Mouse (Mus musculus) heart, postnatal 0 days (tissue): ENCODE results near the gene Vwa8. TPM values are rescaled to one million over a fixed set of nuclear protein-coding genes. Genes with fewer than 3 reads are reported as not detected.

Experiments
- ATAC-seq: fragments of 200-750 bp; cut with Nextera tagmentation; 2 replicates; pipeline ENCODE4 v1.8.0; 2017; ENCODE audit warnings: low read depth, moderate number of reproducible peaks, moderate library complexity; ENCODE audit not compliant: insufficient read depth
- DNase-seq: peaks from one replicate; pipeline ENCODE4 v3.0.0-alpha.2; 2016; ENCODE audit warnings: low spot score
- H3K27ac ChIP-seq: fragments of 300-500 bp; sonication (generic); 2 replicates; pipeline ENCODE4 v1.5.1; 2014; ENCODE audit warnings: low read depth, mild to moderate bottlenecking
- H3K27me3 ChIP-seq: fragments of 300-500 bp; sonication (generic); 2 replicates; pipeline ENCODE4 v1.6.1; 2014; ENCODE audit warnings: low read length, mixed read lengths; ENCODE audit not compliant: control insufficient read depth, insufficient read depth
- H3K36me3 ChIP-seq: fragments of 300-500 bp; sonication (generic); replicated peaks from 2 replicates; pipeline ENCODE4 v1.6.1; 2014; ENCODE audit warnings: low read length, mixed read lengths; ENCODE audit not compliant: control insufficient read depth, insufficient read depth
- H3K4me1 ChIP-seq: fragments of 300-500 bp; sonication (generic); 2 replicates; pipeline ENCODE4 v1.6.1; 2014; ENCODE audit warnings: antibody characterized with exemption; ENCODE audit not compliant: control insufficient read depth, insufficient read depth
- H3K4me2 ChIP-seq: fragments of 300-500 bp; sonication (generic); 2 replicates; pipeline ENCODE4 v1.6.1; 2014; ENCODE audit warnings: low read depth, mild to moderate bottlenecking, low read length, moderate library complexity
- H3K4me3 ChIP-seq: fragments of 300-500 bp; sonication (generic); 2 replicates; pipeline ENCODE4 v1.5.1; 2014; ENCODE audit warnings: low read depth, low read length
- H3K9ac ChIP-seq: fragments of 300-500 bp; sonication (generic); replicated peaks from 2 replicates; pipeline ENCODE4 v1.6.1; 2014; ENCODE audit warnings: low read depth, low read length, mixed read lengths
- H3K9me3 ChIP-seq: fragments of 300-500 bp; sonication (generic); replicated peaks from 2 replicates; pipeline ENCODE4 v1.6.1; 2016; ENCODE audit warnings: low read length; ENCODE audit not compliant: control insufficient read depth
- CTCF ChIP-seq: IDR thresholded peaks from 2 replicates; pipeline ENCODE4 v1.5.1; 2016; ENCODE audit warnings: antibody characterized with exemption, control low read depth, low read depth
- EP300 ChIP-seq: IDR thresholded peaks from 2 replicates; pipeline ENCODE4 v1.6.1; 2016; ENCODE audit warnings: antibody characterized with exemption, low read depth
- WGBS: fragments of 180-500 bp; shearing (Covaris S2); extraction: QIAGEN DNeasy Blood & Tissue Kit; methylation state at CpG from one replicate; pipeline ENCODE4 v1.1.7; 2014; 5-methylcytosine and 5-hydroxymethylcytosine counted together
- polyA plus RNA-seq: library from polyadenylated mRNA; unstranded; fragments of >200 nt; fragmentation: Nextera tagmentation; extraction: Ambion mirVana; gene quantifications from 2 replicates; pipeline ENCODE4 v1.2.1, GENCODE M21; 2015
- total RNA-seq: library from RNA; depleted of rRNA; stranded (reverse); fragments of >200 nt; gene quantifications from 2 replicates; pipeline ENCODE4 v1.2.3, GENCODE M21; 2014; ENCODE audit warnings: low replicate concordance

The Vwa8 gene
- total and polyA plus RNA-seq, 2 experiments from 2014 or later = 36.2 to 78.8 TPM

GRCm38 (mm10) chr14:78941741-78942475, 93.1 kb downstream of the Vwa8 start:
- Histone ChIP-seq H3K9ac (no peak overlapping the region), H3K4me3 (no peak overlapping the region), H3K4me2 (peak overlapping the region; percentile 19), H3K27me3 (no peaks in the 10 kb centered on the region), H3K9me3 (no peaks in the 10 kb centered on the region), H3K27ac (no peak overlapping the region), H3K36me3 (peaks cover 9% of the 10 kb centered on the region), H3K4me1 (peaks cover 4% of the 10 kb centered on the region; the same call in 1 of the 2 replicates)
- TF ChIP-seq EP300 (no peak), CTCF (no peak)
- WGBS = 62% methylated on average over 11 of the region's 11 CpGs
- ATAC-seq = no peak
- DNase-seq = peak; percentile 10

GRCm38 (mm10) chr14:78955745-78956144, 106.9 kb downstream of the Vwa8 start:
- no peak overlapping the region for H3K4me3 ChIP-seq
- no peaks in the 10 kb centered on the region for H3K9me3 ChIP-seq
- H3K9ac ChIP-seq = no peak overlapping the region
- WGBS = 85% methylated on average over 2 of the region's 2 CpGs
- no peak for ATAC-seq
- 0 out of 2 replicates have a peak, but pooled peaks cover 5% of the 10 kb centered on the region for H3K36me3 ChIP-seq
- H3K27ac ChIP-seq = no peak overlapping the region
- no peak for DNase-seq
- no peaks in the 10 kb centered on the region for H3K4me1 ChIP-seq
- H3K4me2 ChIP-seq = no peak overlapping the region
- TF ChIP-seq CTCF = no peak
- no peaks in the 10 kb centered on the region for H3K27me3 ChIP-seq

- TF ChIP-seq CTCF (no peak), EP300 (no peak)
- WGBS = 92% methylated on average over 10 of the region's 10 CpGs
Observed at GRCm38 (mm10) chr14:78970621-78971020, 121.8 kb downstream of the Vwa8 start.

GRCm38 (mm10) chr14:78972424-78972823, 123.6 kb downstream of the Vwa8 start:
- ATAC-seq (no peak), DNase-seq (no peak)
- H3K9ac ChIP-seq = no peak overlapping the region
- H3K27me3 ChIP-seq = no peaks in the 10 kb centered on the region
- no peaks in the 10 kb centered on the region for H3K9me3 ChIP-seq
- no peak overlapping the region for H3K27ac ChIP-seq
- no peak overlapping the region for H3K4me3 ChIP-seq
- TF ChIP-seq EP300 (no peak), CTCF (no peak)
- WGBS = 54% methylated on average over 1 of the region's 1 CpGs
- H3K36me3 ChIP-seq = no peaks in the 10 kb centered on the region; the same call in 1 of the 2 replicates
- H3K4me2 ChIP-seq = no peak overlapping the region
- no peaks in the 10 kb centered on the region for H3K4me1 ChIP-seq

More at GRCm38 (mm10) chr14:78970621-78971020, 121.8 kb downstream of the Vwa8 start:
- Histone ChIP-seq H3K4me3 (no peak overlapping the region), H3K4me2 (no peak overlapping the region), H3K4me1 (no peaks in the 10 kb centered on the region), H3K9ac (no peak overlapping the region), H3K27me3 (no peaks in the 10 kb centered on the region), H3K9me3 (no peaks in the 10 kb centered on the region), H3K27ac (no peak overlapping the region), H3K36me3 (peaks cover 5% of the 10 kb centered on the region; the same call in 1 of the 2 replicates)
- DNase-seq = no peak
- ATAC-seq = no peak

- Histone ChIP-seq H3K27me3 (no peaks in the 10 kb centered on the region), H3K27ac (no peak overlapping the region), H3K9me3 (no peaks in the 10 kb centered on the region), H3K4me2 (no peak overlapping the region), H3K4me1 (peaks cover 10% of the 10 kb centered on the region), H3K4me3 (no peak overlapping the region), H3K9ac (no peak overlapping the region), H3K36me3 (no peaks in the 10 kb centered on the region; the same call in 1 of the 2 replicates)
- no peak for TF ChIP-seq CTCF
- no peak for TF ChIP-seq EP300
- 59% methylated on average over 2 of the region's 2 CpGs for WGBS
- DNase-seq (no peak), ATAC-seq (no peak)
Observed at GRCm38 (mm10) chr14:78983104-78983503, 134.3 kb downstream of the Vwa8 start.
